Mouse (Mus musculus) WW6 (cell line): ENCODE results near the gene Rnf222.

ENCODE experiments used
- DNase-seq: peaks from one replicate; pipeline ENCODE4 v3.0.0-alpha.2; 2013; ENCODE audit warnings: low read depth, low spot score

Gene Rnf222

GRCm38 (mm10) chr11:68888253-68888652 is at the start of gene Rnf222:
TSS of gene Rnf222 (plus strand) at chr11:68888553.
- no peak for DNase-seq

- no peak for DNase-seq
Observed at GRCm38 (mm10) chr11:68839606-68840005, 48.7 kb upstream of the Rnf222 start.

- no peak for DNase-seq
Observed at GRCm38 (mm10) chr11:68850862-68851261, 37.5 kb upstream of the Rnf222 start.

- DNase-seq: no peak
Observed at GRCm38 (mm10) chr11:68851644-68852485, 36.5 kb upstream of the Rnf222 start.

GRCm38 (mm10) chr11:68852486-68852901 is 35.9 kb upstream of the Rnf222 start:
- peak; percentile 58 for DNase-seq

GRCm38 (mm10) chr11:68852932-68853409 is 35.4 kb upstream of the Rnf222 start:
- peak; percentile 100 for DNase-seq

- DNase-seq: no peak
Observed at GRCm38 (mm10) chr11:68853611-68854401, 34.5 kb upstream of the Rnf222 start.

- no peak for DNase-seq
Observed at GRCm38 (mm10) chr11:68854621-68855020, 33.7 kb upstream of the Rnf222 start.

- DNase-seq: no peak
Observed at GRCm38 (mm10) chr11:68857329-68857728, 31.0 kb upstream of the Rnf222 start.

- DNase-seq: no peak
Observed at GRCm38 (mm10) chr11:68859943-68860593, 28.3 kb upstream of the Rnf222 start.

GRCm38 (mm10) chr11:68862260-68862659 is 26.1 kb upstream of the Rnf222 start:
- no peak for DNase-seq

GRCm38 (mm10) chr11:68863631-68864091 is 24.7 kb upstream of the Rnf222 start:
- no peak for DNase-seq

GRCm38 (mm10) chr11:68864544-68865189 is 23.7 kb upstream of the Rnf222 start:
- DNase-seq: no peak

GRCm38 (mm10) chr11:68871277-68871676 is 17.1 kb upstream of the Rnf222 start:
- no peak for DNase-seq

GRCm38 (mm10) chr11:68871748-68872147 is 16.6 kb upstream of the Rnf222 start, which contains the start of gene Ndel1:
TSS of gene Ndel1 (minus strand) at chr11:68871858.
- DNase-seq: no peak

GRCm38 (mm10) chr11:68874841-68875240 is 13.5 kb upstream of the Rnf222 start:
- no peak for DNase-seq

GRCm38 (mm10) chr11:68878811-68879210 is 9.5 kb upstream of the Rnf222 start:
- no peak for DNase-seq

GRCm38 (mm10) chr11:68882107-68882506 is 6.2 kb upstream of the Rnf222 start:
- no peak for DNase-seq

- no peak for DNase-seq
Observed at GRCm38 (mm10) chr11:68883843-68884242, 4.5 kb upstream of the Rnf222 start.

- no peak for DNase-seq
Observed at GRCm38 (mm10) chr11:68884368-68884767, 4.0 kb upstream of the Rnf222 start.

- DNase-seq: no peak
Observed at GRCm38 (mm10) chr11:68886091-68886490, 2.3 kb upstream of the Rnf222 start.
